Mouse (Mus musculus) liver, embryonic 14.5 days (tissue): ENCODE results near the gene Tbc1d19.

ENCODE experiments used
- CTCF ChIP-seq: IDR thresholded peaks from 2 replicates; pipeline ENCODE4 v1.5.1; 2016; ENCODE audit warnings: antibody characterized with exemption, low read depth, control low read depth
- EP300 ChIP-seq: IDR thresholded peaks from 2 replicates; pipeline ENCODE4 v1.6.1; 2016; ENCODE audit warnings: antibody characterized with exemption, low read depth

DNA sequence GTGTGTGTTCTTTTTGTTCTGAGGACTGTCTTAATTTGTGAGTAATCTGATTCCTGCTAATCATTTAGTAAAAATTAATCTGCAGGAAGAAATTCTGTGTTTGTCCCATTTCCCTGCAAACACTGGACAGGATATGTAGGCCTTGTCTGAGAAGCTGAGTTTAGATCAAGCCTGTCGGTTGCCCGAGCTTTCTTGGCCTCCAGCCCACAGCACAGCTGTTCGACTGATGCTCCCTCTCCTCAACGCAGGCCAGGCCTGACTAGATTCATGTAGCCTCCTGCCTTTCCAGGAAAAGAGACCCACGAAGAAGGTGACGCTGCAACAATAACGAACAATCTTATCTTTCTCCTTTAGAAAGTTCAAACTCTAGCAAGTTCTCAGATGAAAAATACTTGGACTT lies 124.2 kb downstream of the Tbc1d19 start:
- TF ChIP-seq CTCF (no peak), EP300 (no peak)
